Mouse (Mus musculus): ENCODE measurements at regions not wholly inside any gene's neighbourhood (a gene's known extent, or its start where the extent isn't known, plus 50 kb on each side); places are given as distances from the start of the nearest gene placed in this dataset.

GRCm38 (mm10) chr3:143865626-143866025, 339.4 kb downstream of the Lmo4 start:
- no peak for TF ChIP-seq POLR2A (IDR thresholded peaks at IDR 0.05; ENCODE audit: insufficient read depth, low read length)
- TF ChIP-seq EP300 (IDR thresholded peaks at IDR 0.05; ENCODE audit: insufficient read depth, low read depth, low read length) = no peak
